Mouse (Mus musculus) lung, adult 2 months (tissue): Measurements from ENCODE around the gene Ap2m1.

Source experiments
- CTCF ChIP-seq: fragments of 200-500 bp; IDR thresholded peaks from 2 replicates; pipeline ENCODE4 v1.5.1; 2011; ENCODE audit warnings: mild to moderate bottlenecking, low read length, control low read depth; ENCODE audit not compliant: insufficient read depth
- POLR2A ChIP-seq: fragments of 200-500 bp; IDR thresholded peaks from 2 replicates; pipeline ENCODE4 v1.6.1; 2011; ENCODE audit warnings: low read depth, mild to moderate bottlenecking, control low read depth, low read length, borderline replicate concordance; ENCODE audit errors: extremely low read depth

GRCm38 (mm10) chr16:20548096-20548948, 13.0 kb downstream of the Ap2m1 start, which contains the start of gene Abcf3:
- no peak for TF ChIP-seq CTCF
- TF ChIP-seq POLR2A = peak; percentile 95; the same call in 1 of the 2 replicates
